Mouse (Mus musculus) liver, embryonic 11.5 days (tissue): ENCODE results near the gene Tceal5. TPM values are rescaled to one million over a fixed set of nuclear protein-coding genes. Genes with fewer than 3 reads are reported as not detected.

Experiments used
- microRNA-seq: library from miRNA; unstranded; fragments of <30 nt; microRNA quantifications from one replicate; pipeline ENCODE4, GENCODE M21; 2017; ENCODE audit warnings: borderline number of aligned reads
- polyA plus RNA-seq: library from polyadenylated mRNA; unstranded; fragments of >200 nt; fragmentation: Nextera tagmentation; extraction: Ambion mirVana; gene quantifications from 2 replicates; pipeline ENCODE4 v1.2.1, GENCODE M21; 2014

Gene Tceal5
- polyA plus RNA-seq, 1 experiment from 2014 or later, result 1.2 TPM

Small RNA genes lying within 50 kb of the gene (microRNA-seq; reads per million reads assigned to microRNA genes)
- gene Mir6383, result not detected

Other genes starting within 250 kb of the Tceal5 start
- gene Arxes2, start 210.1 kb downstream of the Tceal5 start, polyA plus RNA-seq, result 51.6 and 58.6 TPM in 2 replicates
- 29.4 and 32.8 TPM in 2 replicates for gene Arxes1, start 170.5 kb downstream of the Tceal5 start, polyA plus RNA-seq
- gene Bex2, start 135.6 kb downstream of the Tceal5 start, polyA plus RNA-seq, result 260 and 268 TPM in 2 replicates
- 0.23 and 0.25 TPM in 2 replicates for gene Nxf3, start 118.6 kb downstream of the Tceal5 start, polyA plus RNA-seq
- gene Bex4, start 64.9 kb downstream of the Tceal5 start, polyA plus RNA-seq, result 307 and 310 TPM in 2 replicates
- 236 and 244 TPM in 2 replicates for gene Tceal8, start 31.5 kb downstream of the Tceal5 start, polyA plus RNA-seq
- 0.69 and 0.77 TPM in 2 replicates for gene Tceal7, start 10.9 kb upstream of the Tceal5 start, polyA plus RNA-seq
- gene Bex1, start 11.6 kb upstream of the Tceal5 start, polyA plus RNA-seq, result 195 and 210 TPM in 2 replicates
- gene Tceal9, start 41.2 kb upstream of the Tceal5 start, polyA plus RNA-seq, result 373 and 393 TPM in 2 replicates
- gene Bex3, start 66.4 kb upstream of the Tceal5 start, polyA plus RNA-seq, result 486 and 530 TPM in 2 replicates